Mouse (Mus musculus): Measurements from ENCODE around the gene Hoxa11.

DNA sequence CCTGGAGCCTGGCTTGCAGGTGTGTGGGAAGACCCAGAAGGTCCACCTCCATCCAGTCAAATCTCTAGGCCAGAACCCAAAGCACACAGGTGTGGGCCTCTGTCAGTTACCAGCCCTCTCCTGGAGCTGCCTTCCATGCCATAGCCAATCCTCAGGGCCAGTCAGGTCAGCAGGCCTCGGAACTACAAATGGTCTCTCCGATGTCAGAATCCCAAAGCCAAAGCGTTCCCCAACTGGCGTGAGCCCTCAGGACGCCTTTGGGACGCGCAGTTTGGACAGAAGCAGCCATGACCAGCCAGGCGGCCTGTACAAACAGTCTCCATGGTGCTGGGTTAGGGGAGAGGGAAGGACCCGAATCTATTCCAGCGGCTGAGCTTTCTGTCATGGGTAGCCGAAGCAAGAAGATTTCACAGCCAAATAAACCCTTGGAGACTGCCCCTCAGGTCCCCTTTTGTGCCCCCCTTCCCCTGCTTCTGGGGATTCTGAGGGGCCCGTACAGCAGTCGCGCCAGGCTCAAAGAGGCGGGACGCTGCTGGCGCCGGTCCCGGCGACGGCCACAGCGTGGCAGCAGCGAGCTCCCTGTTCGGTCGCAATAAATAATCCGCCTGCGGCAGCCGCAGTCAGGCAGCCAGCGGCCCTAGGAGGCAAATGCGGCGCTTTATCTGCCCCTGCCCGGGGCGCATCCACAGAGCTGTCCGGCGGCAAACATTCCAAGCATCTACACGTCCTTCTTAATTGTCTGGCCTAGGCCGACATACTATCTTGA is 34.3 kb downstream of the Hoxa11 start:
- TF ChIP-seq CTCF (IDR thresholded peaks at IDR 0.05; ENCODE audit: low read depth, low read length), result peak; percentile 10; the same call in 1 of the 2 replicates
- TF ChIP-seq POLR2A (IDR thresholded peaks at IDR 0.05; ENCODE audit: borderline replicate concordance, low read depth, low read length), result no peak
